Mouse (Mus musculus): ENCODE measurements around the gene Lmntd1. TPM values are rescaled to one million over a fixed set of nuclear protein-coding genes. Genes with fewer than 3 reads are reported as not detected.
"Not testable (repeated sequence)": the region's sequence is repeated elsewhere in the genome, so short reads cannot be mapped to it uniquely, and the experiment has no call there.

The Lmntd1 gene
- polyA plus RNA-seq, 1 experiment from 2014 or later: 0.33 TPM

DNA sequence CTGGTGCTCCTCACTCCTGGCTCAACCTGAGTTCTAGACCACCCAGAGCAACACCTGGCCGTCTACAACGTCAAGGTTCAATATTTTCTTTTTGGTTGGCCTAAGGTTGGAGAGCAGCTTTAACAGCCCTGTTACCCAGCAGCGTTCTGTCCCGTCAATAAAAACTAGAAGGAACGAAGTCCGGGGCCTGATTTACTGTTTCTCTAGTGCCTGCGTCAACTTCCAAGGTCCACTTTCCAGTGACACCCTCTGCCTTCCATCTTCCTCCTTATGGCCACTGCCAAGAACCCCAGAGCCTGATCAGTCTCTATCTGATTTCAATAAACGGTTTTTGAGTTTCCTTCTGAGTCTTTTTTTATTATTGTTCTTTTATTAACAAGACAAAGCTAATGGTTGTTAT lies 267.8 kb downstream of the Lmntd1 start:
- DNase-seq (ENCODE audit: low spot score): no peak

DNA sequence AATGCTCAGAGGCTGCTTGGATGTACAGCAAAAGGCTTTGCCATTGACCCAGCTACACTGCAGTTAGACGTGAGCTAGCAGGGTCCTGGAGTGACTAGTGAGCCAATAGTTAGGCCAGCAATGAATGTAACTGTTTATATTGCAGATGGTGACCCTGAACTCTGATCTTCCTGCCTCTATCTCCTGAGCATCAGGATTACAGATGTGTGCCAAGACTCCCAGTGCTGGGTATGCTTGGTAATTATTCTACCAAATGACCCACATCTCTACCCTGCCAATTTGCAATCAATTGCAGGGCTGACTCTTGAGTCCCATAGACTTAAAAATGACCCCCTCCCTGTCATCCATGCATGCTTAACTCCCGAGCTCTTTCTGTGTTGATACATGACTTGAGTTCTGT lies 269.4 kb downstream of the Lmntd1 start:
- no peak for DNase-seq (ENCODE audit: low spot score)

DNA sequence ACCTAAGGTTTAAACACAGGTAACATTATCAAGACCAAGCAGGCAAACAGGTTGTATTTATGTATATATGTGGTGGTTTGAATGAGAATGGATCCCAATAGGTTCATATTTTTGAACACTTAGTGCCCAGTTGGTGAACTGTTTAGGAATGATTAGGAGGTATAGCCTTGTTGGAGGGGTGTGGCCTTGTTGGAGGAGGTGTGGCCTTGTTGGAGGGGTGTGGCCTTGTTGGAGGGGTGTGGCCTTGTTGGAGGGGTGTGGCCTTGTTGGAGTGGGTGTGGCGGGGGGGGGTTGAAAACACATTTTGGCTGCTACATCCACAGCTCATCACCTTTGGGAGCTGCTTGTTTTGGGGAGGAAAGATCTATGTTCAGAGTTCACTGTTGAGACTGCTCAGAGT lies 270.7 kb downstream of the Lmntd1 start:
- DNase-seq (ENCODE audit: low spot score): no peak

DNA sequence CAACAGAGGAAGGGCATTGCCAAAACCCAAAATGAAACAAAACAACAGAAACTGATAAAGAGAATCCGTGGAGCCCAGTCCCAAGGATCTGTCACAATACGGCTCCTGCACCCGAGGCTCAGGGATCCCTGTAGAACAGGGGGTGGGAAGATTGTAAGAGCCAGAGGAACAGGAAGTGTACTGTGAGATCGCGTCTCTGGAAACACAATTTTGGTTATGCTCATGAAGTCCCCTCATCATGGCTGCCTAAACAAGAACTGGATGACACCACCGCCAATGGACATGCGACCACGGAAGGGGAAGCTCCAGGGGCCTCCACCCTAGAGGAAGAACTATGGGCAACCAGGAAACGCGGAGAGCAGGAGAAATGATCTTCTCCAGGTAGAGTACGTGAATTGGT lies 271.3 kb downstream of the Lmntd1 start:
- DNase-seq (ENCODE audit: low spot score): no peak

DNA sequence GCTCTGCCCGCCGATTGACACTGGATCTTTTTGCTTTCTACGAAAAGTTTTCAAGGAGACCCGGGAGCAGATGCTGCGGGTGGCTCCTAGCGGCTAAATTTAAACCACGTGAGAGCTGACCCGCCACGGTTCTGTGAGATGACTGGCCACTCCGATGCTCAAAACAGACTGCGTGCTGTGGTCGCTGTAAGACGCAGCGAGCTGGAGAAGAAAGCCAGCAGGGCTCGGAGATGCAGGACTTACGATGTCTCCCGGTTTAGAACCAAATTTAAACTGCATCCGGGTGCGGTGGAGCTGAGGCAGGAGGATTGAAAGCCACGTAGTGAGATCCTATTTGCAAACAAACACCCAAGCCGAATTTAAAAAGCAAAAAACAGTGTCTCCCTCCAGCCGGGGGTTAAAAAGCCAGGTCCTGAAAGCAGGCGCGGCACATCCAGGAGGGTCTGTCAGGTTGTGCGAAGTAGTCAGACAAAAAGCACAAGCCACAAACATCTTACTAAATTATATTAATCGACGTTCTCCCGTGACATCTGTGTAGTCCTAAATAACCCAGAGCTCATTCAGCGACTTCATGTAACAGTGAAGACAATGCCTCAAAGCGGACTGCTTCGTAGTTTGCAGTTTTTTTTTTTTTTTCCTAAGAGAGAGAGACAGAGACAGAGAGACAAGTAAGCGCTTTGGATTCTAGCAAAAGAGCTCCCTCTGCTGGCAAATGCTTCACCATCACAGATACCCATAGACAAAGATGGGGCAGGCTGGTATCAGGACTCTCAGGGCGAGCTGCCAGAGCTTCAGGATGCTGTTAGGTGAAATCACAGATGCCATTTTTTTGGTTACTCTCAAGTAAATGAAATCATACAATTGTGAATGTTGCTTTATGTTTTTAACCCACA lies 272.6 kb downstream of the Lmntd1 start:
- DNase-seq (ENCODE audit: low spot score): peak; percentile 93

DNA sequence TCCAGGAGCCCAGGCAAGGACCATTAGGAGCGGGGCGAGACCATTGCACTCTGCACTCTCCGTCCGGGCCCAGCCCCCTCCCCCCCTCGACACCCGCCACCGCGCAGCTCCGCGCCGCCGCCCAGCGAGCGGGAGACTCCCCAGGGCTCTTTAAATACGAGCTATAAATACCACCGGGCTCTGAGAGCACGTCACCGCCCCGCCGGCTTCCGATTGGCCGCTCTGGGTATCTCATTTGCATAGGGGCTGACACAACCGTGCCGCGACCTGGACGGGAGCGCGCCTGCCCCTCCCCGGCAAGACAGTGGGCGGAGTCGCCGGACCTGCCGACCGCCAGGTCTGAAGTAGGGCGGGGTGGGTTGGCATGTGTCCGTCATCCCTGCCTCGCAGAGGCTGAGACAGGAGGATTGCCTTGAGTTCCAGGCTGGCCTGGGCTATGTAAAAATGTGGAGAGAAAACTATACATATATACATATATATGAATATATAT lies 273.4 kb downstream of the Lmntd1 start:
- DNase-seq (ENCODE audit: low spot score): peak; percentile 98

DNA sequence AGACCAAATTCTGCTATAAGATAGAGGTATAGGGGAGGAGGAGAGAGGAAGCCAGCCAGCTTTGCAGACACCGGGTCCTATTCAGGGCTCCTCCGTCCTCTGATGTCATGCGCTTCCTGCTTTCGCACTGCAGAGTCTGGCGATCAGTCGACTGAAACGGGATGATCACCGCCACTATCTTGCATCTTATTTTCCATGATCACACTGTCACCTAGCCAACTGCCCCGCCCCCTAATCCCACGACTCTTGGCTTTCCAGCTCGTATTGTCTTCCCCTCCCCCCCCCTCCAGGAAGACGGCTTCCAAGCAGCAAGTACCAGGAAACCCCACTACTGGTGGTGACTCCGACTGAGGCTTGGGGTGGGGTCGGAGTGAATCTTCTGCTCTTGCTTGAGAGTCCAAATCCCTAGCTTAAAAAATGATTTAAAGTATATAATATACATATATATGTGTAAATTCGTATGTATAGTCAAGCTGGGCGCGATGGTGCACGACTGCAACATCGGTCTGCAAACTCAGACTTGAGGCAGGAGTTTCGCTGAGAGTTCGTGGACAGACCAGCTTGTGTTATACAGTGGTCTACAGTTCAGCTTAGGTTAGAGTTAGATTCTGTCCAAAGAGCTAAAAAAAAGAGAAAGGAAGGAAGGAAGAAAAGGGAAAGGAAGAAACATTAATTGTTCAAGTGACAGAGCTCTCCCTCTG lies 274.0 kb downstream of the Lmntd1 start:
- peak; percentile 81 for DNase-seq (ENCODE audit: low spot score)

DNA sequence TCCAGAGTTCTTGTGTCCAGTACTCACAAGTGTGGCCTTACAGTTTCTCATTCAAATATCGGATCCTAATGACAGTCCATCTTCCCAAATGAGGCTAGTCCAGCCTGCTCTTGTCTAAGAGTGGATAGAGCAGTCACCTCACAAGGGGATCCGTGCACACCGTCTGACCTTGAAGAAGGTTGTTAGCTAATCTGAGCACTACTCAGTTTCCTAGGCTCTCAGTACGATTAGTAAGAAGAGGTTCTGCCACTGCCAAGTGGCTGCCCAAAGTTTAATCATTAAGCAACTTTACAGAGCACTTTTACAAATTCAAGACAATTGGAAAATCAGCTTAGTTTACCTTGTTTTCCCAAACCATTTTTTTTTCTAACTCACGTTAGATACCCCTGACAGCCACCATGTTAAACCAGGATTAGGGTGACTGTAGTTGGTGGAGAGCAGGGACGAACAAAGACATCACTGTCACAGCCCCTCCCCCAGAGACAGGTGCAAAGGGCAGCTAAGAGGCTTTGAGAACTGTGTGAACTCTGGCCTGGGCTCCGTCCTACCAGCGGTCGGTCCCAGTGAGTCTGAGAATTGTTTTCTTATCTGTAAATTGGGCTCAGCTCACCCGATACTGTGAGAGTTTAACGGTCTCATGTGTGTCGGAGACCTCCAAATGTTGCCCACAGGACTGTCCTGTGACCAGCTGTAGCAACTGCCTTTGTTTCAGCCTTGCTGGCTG lies 275.4 kb downstream of the Lmntd1 start:
- no peak for DNase-seq (ENCODE audit: low spot score)

DNA sequence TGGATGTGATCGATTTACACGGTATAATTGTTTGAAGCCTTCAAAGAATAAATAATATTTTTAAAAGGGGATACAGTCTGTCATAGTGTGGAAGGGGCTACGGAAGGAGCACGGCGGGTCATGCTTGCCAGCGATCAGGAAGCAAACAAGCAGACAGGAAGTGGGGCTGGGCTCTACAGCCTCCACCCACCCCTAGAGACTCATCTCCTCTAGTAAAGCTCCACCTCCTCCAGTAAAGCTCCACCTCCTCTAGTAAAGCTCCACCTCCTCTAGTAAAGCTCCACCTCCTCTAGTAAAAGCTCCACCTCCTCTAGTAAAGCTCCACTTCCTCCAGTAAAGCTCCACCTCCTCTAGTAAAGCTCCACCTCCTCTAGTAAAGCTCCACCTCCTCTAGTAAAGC lies 276.6 kb downstream of the Lmntd1 start:
- DNase-seq (ENCODE audit: low spot score): not testable (repeated sequence)

DNA sequence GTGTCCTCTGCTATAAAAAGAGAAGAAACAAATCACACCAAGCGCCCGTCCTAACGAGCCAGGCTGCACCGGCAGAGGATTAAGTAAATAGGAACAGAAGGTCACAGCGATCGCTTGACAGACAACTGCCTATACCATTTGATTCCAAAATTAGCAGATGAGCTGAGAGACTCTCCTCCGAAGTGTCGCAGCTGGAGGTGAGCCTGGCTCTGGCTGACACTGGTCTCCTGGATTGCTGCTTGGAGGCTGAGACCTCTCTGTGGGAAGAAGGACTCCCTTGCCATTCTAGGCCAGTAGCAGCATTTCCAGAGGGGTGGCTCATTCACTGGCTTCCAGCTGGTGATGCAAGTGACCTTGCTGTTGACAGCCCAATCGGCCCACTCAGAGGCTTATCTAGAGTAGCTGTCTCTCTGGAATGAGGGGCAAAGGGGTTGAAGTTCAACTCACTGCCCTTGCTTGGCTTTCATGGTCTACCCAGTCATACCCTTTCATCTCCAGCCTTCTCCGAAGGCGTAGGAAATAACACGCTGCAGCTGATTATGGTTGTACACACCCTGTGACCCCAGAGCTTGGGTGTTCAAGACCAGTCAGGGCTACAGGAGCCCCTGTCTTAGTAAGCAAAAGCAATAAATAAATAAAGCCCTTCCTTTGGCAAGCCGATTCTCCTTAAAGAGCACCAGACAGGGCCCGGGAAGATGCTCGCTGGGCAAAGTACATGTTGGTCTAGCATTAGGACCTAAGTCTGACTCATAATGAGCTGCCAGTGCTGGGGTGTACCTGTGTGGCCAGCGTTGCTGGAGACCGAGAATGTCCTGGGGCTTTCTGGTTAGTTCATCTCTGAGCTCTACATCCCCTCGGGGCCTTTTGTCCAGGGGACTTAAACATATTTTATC lies 278.0 kb downstream of the Lmntd1 start:
- no peak for DNase-seq (ENCODE audit: low spot score)

DNA sequence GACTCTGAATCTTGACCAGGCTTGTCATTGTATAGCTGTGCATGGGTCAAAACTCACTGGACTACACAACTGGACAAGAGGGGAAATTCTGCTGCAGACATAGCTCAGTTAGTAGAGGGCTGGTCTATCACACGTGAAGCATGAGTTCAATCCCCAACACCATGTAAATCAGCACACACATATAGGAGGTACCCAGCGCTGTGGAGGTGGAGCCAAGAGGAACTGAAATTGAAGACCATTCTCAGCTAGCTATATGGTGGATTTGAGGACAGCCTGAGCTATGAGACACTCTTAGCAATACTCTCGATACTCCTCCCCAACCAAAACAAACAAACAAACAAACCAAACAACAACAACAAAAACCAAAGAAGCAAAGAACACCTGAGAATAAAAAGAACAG lies 279.9 kb downstream of the Lmntd1 start:
- DNase-seq (ENCODE audit: low spot score): no peak

DNA sequence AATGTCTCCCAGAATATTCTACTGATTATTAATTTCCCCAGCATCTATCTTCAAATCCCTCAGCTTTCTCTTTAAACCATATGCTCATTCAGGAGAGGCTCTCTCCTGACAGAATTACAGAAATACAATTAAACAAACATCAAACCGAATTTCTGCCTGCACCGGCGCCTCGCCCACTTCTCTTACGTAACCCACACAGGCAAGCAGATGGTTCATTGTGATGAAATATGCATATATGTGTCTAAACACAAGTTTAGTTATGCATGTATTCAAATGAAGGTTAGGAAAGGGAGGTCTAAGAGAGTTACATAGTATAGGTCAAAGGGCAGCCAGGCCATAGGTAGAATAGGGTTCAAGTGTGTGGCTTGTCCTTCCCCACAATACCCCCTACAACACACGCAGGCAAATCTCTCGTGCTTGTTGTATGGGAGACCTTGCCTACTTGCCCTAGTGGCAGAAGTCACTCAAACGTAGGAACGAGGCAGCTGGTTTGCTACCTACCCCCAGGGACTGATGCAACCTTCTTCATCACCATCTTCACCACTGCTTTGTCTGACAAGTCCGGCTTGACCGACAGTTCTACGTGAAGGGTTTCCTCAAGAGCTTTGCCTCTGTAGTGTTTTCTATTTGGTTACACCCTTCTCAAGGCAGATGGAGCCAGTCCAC lies 287.8 kb downstream of the Lmntd1 start:
- no peak for DNase-seq (ENCODE audit: low spot score)

DNA sequence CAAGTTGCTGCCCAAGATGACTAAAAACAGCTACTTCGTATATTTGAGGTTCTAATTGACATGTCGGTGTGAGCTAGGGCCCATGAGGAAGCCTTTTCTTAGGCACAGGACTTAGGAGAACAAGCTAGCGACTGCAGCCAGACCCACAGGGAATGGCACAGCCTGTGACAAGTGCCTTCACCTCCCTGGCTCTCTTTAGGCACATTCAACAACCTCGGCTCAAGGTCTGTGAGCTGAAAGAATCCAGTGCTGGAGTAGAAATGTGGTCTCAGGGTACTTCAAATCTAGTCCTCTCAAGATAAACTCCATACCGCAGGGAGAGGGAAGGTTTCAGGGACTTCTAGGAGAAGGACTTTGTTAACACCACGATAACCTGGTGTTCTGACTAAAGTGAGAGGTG lies 289.0 kb downstream of the Lmntd1 start:
- DNase-seq (ENCODE audit: low spot score): no peak

DNA sequence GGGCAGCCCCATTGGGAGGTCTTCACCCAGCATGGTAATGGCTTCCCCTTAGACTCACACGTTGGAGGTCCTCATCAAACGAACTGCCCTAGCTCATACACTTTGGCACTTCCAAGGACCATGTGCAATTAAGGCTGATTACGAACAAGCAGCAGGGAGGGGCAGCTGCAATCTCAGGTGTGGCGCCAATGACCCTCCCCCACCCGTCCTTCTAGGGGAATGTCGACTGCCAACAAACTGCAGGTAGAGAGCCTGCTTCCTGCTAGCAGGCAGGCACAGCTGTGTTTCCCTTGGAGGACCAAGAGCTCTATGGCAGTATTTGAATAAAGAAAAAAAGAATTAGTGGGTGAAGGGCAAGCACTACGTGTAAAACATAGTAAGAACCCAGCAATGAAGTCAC lies 289.6 kb downstream of the Lmntd1 start:
- DNase-seq (ENCODE audit: low spot score): no peak

DNA sequence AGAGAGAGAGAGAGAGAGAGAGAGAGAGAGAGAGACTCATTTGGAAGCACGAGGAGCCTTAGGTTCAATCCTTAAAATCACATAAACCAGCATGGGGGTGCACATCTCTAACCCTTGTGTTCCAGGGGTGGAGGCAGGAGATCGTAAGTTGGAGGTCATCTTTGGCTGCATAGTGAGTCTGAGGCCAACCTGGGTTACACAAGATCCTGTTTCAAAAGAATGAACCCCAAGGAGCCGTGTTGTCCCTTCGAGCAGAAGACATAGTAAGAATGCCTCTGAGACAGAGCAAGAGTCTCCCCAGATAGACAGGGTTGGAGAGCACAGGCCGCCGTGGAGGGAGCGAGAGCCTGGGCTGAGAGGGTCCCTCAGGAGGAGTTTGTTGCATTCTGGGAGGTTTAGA lies 291.9 kb downstream of the Lmntd1 start:
- no peak for DNase-seq (ENCODE audit: low spot score)

DNA sequence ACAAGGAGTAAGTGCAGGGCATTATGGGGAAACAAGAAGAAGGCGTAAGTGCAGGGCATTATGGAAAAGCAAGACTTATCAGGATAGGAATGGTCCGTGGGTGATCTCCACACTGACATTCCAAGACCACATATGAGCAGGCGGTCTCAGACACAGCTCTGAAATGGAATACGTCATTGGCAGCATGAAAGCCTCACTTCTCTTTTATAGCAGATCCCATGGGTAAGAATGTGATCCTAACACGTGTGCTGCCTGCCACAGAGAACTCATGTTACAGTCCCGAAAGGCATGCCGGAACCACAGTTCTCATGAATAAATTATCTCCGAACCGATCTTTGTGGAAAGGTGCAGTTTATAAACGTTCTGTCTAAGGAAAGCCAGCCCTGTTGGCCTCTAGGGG lies 294.0 kb downstream of the Lmntd1 start:
- no peak for DNase-seq (ENCODE audit: low spot score)

Measured in thymus, postnatal 0 days (tissue).